Mouse (Mus musculus): ENCODE measurements at regions not wholly inside any gene's neighbourhood (a gene's known extent, or its start where the extent isn't known, plus 50 kb on each side); places are given as distances from the start of the nearest gene placed in this dataset.
"Not testable (repeated sequence)": the region's sequence is repeated elsewhere in the genome, so short reads cannot be mapped to it uniquely, and the experiment has no call there.

DNA sequence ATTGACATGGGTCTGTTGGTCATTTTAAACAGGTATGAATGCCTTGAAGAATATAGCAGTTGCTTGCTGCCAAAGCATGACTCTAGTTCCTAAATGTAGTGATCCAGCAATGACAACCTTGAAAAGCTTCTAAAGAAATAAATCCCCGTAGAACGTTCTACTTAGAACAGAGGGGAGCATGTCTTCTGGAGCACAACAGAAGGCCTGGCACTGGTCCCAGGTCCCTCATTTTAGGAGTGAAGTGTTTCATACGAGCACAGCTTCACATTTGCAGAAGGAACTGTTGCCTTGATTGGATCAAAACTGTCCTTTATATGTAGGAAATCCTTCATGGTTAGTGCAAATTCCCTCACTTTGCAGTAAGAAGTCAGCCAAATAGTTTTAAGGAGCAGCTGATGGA is 226.4 kb downstream of the Plod2 start:
- no peak overlapping the region for H3K27ac ChIP-seq
- no peaks in the 10 kb centered on the region for H3K27me3 ChIP-seq
- H3K9ac ChIP-seq = no peak overlapping the region
- WGBS = 82% methylated on average over 3 of the region's 3 CpGs
- H3K9me3 ChIP-seq = no peaks in the 10 kb centered on the region
- H3K4me3 ChIP-seq (replicated peaks) = no peak overlapping the region
- no peak for ATAC-seq (ENCODE audit: low FRiP score)
- H3K4me2 ChIP-seq = no peak overlapping the region
- H3K36me3 ChIP-seq (replicated peaks) = no peaks in the 10 kb centered on the region
- H3K4me1 ChIP-seq = no peaks in the 10 kb centered on the region

DNA sequence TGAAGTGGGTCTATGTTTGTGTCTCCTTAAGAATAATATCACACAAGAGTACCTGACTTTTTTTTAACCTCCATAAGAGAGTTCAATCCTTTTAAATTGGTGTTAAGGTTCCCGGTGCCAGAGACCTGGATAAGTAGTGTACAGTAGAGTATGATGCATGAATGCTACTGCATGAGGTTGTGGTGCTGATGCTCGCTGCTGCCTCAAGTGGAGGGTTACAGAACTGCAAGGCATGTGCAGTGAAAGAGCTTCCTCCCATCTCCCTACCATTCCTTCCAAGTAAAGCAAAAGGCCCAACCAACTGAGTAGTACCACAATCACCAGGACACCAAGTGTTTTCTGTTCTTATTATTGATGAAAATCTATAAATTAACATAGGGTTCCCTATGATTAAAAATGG is 227.5 kb downstream of the Plod2 start:
- Histone ChIP-seq H3K36me3 (replicated peaks) (no peaks in the 10 kb centered on the region), H3K27ac (no peak overlapping the region), H3K4me2 (no peak overlapping the region), H3K27me3 (no peaks in the 10 kb centered on the region), H3K4me3 (replicated peaks) (no peak overlapping the region), H3K9me3 (no peaks in the 10 kb centered on the region), H3K9ac (no peak overlapping the region), H3K4me1 (no peaks in the 10 kb centered on the region)
- no peak for ATAC-seq (ENCODE audit: low FRiP score)
- 61% methylated on average over 2 of the region's 2 CpGs for WGBS

DNA sequence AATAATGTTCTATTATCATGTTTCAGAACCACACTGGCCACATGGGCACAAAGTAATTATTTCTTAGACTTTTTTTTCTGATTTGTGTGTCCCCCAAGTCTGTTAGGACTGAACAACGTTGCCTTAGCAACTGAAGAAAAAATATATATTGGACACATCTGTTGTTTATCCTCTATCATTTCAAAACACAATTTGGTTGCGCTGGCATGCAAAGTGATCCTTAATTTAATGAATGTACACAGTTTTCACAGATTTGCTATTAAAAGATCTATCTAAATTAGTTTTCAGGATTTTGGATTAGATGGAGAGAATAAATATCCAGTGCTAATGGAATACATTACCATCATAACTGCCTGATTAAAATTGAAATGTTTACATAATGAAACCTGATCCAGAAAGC is 229.0 kb downstream of the Plod2 start:
- Histone ChIP-seq H3K36me3 (replicated peaks) (no peaks in the 10 kb centered on the region), H3K27me3 (no peaks in the 10 kb centered on the region), H3K27ac (no peak overlapping the region), H3K4me2 (no peak overlapping the region), H3K9ac (no peak overlapping the region), H3K4me3 (replicated peaks) (no peak overlapping the region), H3K9me3 (no peaks in the 10 kb centered on the region), H3K4me1 (no peaks in the 10 kb centered on the region)
- 77% methylated on average over 2 of the region's 2 CpGs for WGBS
- no peak for ATAC-seq (ENCODE audit: low FRiP score)

DNA sequence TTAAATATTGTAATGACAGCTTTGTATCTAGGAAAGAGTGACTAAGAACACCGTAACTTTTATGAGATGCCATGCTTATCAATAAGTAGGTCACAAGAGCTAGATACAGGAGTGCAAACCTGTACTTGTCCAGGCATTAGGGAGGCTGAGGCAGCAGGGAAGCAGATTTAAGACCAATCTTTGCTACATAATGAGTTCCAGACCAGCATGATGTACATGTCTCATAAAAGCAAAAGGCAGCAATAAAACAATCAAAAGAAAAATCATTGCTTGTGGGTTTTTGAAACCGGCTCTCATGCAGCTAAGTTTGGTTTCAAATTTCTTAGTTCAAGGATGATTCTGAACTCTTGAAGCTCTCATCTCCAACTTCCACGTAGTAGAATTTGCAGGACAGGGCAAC is 229.7 kb downstream of the Plod2 start:
- no peaks in the 10 kb centered on the region for H3K4me1 ChIP-seq
- H3K27me3 ChIP-seq = no peaks in the 10 kb centered on the region
- no peak overlapping the region for H3K9ac ChIP-seq
- H3K27ac ChIP-seq = no peak overlapping the region
- WGBS = 82% methylated on average over 3 of the region's 3 CpGs
- no peak for ATAC-seq (ENCODE audit: low FRiP score)
- no peak overlapping the region for H3K4me2 ChIP-seq
- H3K9me3 ChIP-seq = no peaks in the 10 kb centered on the region
- H3K4me3 ChIP-seq (replicated peaks) = no peak overlapping the region
- no peaks in the 10 kb centered on the region for H3K36me3 ChIP-seq (replicated peaks)

DNA sequence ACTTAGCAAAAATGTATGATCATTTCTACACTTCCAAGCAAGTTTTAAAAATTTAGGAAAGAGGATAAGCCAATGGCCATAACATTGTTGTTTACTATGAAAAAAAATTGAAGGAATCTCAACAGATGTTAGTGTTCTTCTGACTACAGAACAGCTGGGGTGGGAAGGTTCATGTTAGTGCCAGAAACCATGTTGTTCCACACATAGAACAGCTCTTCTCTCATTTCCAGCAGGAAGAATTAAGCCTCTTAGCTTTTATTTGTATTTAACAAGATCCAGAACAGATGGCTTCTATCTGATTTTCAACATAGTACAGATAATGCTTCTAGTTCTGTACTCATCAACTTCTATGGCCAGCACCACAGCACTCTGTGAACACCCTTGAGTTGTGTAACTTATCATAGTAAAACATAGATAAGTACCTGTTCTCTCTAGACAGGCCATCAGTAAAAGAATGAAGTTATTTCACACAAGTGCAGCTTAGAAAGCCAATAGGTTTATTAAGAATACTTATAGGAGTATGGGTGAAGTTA is 241.0 kb downstream of the Plod2 start:
- Histone ChIP-seq H3K9me3 (no peaks in the 10 kb centered on the region), H3K9ac (no peak overlapping the region), H3K36me3 (replicated peaks) (no peaks in the 10 kb centered on the region), H3K4me1 (no peaks in the 10 kb centered on the region), H3K27me3 (no peaks in the 10 kb centered on the region), H3K27ac (no peak overlapping the region), H3K4me2 (no peak overlapping the region), H3K4me3 (replicated peaks) (no peak overlapping the region)
- no peak for ATAC-seq (ENCODE audit: low FRiP score)

DNA sequence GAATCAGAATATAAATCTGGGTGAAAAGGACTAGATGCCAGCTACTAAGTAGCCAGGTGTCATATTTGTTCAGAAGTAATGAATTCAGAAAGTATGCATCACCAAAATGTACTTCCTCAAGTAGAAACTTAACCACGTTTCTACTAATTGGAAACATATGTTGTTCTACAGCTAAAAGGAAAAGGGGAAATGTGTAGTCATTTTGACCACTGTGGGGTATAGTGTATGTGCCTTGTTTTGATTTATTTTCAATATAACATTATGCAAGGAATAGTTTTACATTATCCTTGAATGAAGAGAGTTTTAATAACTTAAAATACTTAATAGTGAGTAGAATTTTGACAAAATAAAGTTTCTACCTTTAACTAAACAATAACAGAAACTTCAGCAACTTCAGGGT is 257.7 kb downstream of the Plod2 start:
- Histone ChIP-seq H3K9ac (no peak overlapping the region), H3K9me3 (no peaks in the 10 kb centered on the region), H3K36me3 (replicated peaks) (no peaks in the 10 kb centered on the region), H3K27ac (no peak overlapping the region), H3K4me2 (no peak overlapping the region), H3K4me1 (no peaks in the 10 kb centered on the region), H3K4me3 (replicated peaks) (no peak overlapping the region), H3K27me3 (no peaks in the 10 kb centered on the region)
- ATAC-seq (ENCODE audit: low FRiP score) = no peak
- 87% methylated on average over 1 of the region's 1 CpGs for WGBS

DNA sequence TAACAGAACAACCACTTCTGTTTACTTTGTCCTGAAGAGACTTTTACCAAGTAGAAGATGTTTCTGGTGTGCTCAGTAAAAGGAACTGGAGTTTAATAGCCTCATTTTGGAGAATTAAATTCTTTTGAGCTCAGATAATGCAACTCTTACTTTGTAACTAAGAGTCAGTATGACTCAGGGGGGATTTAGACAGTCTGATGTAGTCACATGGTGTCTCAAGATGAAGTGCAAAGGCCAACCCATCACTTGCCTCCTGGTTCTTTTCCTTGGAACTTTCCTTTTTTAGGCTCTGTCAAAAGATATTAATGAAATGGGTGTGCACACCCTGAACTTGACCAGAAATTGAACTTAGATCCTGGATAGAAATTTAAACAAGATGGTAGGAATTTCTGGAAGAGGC is 267.4 kb downstream of the Plod2 start:
- no peak for ATAC-seq (ENCODE audit: low FRiP score)
- Histone ChIP-seq H3K4me1 (no peaks in the 10 kb centered on the region), H3K4me2 (no peak overlapping the region), H3K27me3 (no peaks in the 10 kb centered on the region), H3K9ac (no peak overlapping the region), H3K9me3 (no peaks in the 10 kb centered on the region), H3K36me3 (replicated peaks) (no peaks in the 10 kb centered on the region), H3K4me3 (replicated peaks) (no peak overlapping the region), H3K27ac (no peak overlapping the region)

DNA sequence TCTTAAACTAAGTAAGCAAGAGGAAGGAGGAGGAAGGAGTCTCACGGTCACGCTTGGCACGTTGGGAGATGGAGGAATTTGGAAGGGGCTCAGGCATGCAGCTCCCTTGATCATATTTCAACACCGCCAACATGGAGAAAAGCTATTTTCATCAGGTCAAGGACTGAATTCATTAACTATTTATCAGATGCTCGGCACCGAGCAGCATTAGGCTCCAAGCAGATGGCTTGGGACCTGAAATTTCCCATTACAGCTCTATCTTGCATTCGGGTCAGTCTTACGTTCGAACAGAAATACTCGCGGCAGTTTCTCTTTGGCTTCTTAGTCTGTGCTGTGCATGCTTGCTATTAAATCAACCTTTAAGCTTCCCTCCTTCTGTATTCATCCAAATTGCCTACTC is 278.7 kb downstream of the Plod2 start:
- Histone ChIP-seq H3K27me3 (no peaks in the 10 kb centered on the region), H3K27ac (no peak overlapping the region), H3K9ac (no peak overlapping the region), H3K36me3 (replicated peaks) (no peaks in the 10 kb centered on the region), H3K9me3 (no peaks in the 10 kb centered on the region), H3K4me1 (no peaks in the 10 kb centered on the region), H3K4me3 (replicated peaks) (no peak overlapping the region), H3K4me2 (no peak overlapping the region)
- WGBS = 79% methylated on average over 11 of the region's 11 CpGs
- ATAC-seq (ENCODE audit: low FRiP score) = no peak

DNA sequence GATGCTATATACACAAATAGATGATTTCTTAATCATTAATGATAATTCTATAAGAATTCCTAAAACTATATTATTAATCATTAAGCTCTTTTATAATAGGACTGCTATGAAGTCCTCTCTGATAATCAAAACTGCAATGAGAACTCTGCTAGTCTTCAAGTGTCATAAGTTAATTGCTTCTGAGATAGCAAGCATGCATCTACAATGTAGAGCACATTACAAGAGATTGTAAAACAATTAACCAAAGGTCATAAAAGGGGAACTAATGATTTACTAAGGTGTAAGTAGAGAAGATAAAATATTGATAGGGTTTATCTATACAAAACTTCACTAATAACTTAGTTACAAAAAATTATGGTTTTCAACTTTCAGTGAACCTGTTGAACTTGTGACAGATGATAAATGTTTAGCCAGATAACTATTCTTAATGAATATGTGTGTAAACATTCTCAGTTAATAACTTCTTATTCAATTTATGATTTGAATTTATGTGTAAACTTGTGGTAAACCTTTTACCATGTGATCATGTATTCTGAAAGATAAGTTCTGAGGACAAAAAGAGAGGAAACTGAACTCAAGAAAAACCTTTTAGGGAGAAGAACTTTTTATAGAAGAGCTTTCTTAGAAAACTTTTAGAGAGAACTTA is 284.8 kb downstream of the Plod2 start:
- Histone ChIP-seq H3K9me3 (no peaks in the 10 kb centered on the region), H3K27me3 (no peaks in the 10 kb centered on the region), H3K27ac (no peak overlapping the region), H3K9ac (no peak overlapping the region), H3K4me2 (no peak overlapping the region), H3K4me3 (replicated peaks) (no peak overlapping the region), H3K4me1 (no peaks in the 10 kb centered on the region), H3K36me3 (replicated peaks) (no peaks in the 10 kb centered on the region)
- no peak for ATAC-seq (ENCODE audit: low FRiP score)

DNA sequence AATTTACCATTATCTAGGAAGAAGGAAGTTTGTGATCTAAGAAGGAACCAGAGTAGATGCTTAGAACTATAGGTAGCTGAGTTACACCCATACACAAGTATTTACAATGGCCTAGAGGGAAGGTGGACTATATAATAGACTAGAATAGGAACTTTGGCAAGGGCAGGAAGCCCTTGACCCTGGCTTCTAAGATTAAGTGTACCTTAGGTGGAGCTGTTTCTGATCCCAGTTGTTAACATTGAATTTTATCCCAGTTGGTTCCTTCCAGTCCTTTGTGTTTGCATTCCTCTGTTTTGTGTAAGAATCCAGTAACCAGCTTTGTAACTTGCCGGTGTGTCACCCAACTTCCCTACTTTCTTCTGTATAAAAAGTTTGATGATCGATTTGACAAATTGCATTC is 294.1 kb downstream of the Plod2 start:
- H3K27me3 ChIP-seq; H3K4me2 ChIP-seq; ATAC-seq (ENCODE audit: low FRiP score); H3K9ac ChIP-seq; H3K36me3 ChIP-seq (replicated peaks); H3K9me3 ChIP-seq; H3K4me1 ChIP-seq; H3K27ac ChIP-seq; H3K4me3 ChIP-seq (replicated peaks): not testable (repeated sequence)
- WGBS = 98% methylated on average over 2 of the region's 2 CpGs

DNA sequence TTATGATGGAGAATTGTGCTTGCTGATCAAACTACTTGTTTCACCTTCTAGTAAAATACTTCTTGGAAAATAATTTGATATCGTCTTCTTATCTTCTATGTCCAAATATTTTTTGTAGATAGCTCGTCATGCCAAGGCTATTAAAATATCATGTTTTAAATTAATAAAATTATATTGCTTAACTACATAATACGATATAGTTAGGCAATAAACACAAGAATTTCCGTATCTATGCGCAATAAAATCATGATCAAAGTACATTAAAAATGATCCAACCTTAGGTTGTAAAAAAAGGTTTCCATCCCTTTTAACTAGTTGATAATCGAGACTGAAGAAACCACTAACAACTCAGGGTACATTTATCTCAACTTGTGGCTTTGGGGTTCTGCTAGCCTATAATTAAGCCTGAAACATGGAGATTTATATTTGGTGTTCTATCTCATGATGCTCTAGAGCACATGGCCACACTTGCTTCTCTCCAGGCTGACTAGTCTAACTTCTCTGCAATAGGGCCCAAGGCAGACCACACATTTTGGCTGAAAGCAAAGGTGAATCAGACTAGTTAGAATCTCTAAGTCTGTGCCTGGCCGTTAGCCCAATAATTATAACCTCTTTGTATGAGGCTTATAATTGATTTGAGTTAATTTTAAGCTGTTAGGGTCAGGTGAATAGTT is 314.5 kb downstream of the Plod2 start:
- no peak for ATAC-seq (ENCODE audit: low FRiP score)
- no peak overlapping the region for H3K9ac ChIP-seq
- no peak overlapping the region for H3K4me3 ChIP-seq (replicated peaks)
- no peak overlapping the region for H3K4me2 ChIP-seq
- H3K4me1 ChIP-seq = no peaks in the 10 kb centered on the region
- no peaks in the 10 kb centered on the region for H3K36me3 ChIP-seq (replicated peaks)
- no peaks in the 10 kb centered on the region for H3K9me3 ChIP-seq
- H3K27me3 ChIP-seq = no peaks in the 10 kb centered on the region
- H3K27ac ChIP-seq = no peak overlapping the region
- 90% methylated on average over 7 of the region's 7 CpGs for WGBS

DNA sequence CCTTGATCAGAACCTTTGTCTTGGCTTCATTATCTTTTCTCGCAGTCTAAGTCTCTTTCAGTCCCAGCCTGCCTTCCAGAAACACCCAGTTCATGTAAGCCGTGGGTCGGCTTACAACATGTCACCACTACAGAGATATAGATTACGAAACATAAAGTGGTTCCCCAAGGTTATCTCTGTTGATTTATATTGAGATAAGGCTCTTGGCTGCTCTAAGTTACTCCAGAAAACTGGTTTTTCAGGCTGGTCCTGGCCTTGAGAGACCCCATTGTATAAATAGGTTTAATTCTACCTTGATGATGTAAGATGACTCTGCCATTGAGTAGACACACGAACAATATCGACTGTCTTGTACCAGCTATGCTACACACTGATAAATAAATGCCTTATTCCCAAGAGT is 323.8 kb downstream of the Plod2 start:
- no peaks in the 10 kb centered on the region for H3K27me3 ChIP-seq
- no peak overlapping the region for H3K4me3 ChIP-seq (replicated peaks)
- no peak overlapping the region for H3K9ac ChIP-seq
- H3K4me1 ChIP-seq = no peaks in the 10 kb centered on the region
- no peaks in the 10 kb centered on the region for H3K9me3 ChIP-seq
- 93% methylated on average over 6 of the region's 6 CpGs for WGBS
- H3K36me3 ChIP-seq (replicated peaks) = no peaks in the 10 kb centered on the region
- no peak overlapping the region for H3K4me2 ChIP-seq
- no peak for ATAC-seq (ENCODE audit: low FRiP score)
- no peak overlapping the region for H3K27ac ChIP-seq

DNA sequence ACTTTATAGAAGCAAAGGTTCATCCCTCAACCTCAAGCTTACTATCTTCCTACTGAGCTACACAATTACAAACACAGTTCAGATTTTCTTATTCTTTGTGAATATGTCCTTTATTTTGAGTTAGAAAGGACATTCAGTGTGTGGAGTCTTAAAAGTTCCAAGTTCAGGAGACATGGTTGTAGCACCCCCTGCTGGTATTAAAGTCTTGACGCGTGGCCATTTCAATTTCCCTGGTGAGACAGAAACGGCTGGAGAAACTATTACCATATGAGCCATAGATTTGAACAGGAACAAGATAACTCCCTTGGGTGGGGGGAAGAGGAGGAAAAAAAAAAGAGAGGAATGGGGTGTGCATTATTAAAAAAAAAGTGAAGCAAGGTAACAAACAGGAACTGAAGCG is 336.6 kb downstream of the Plod2 start:
- WGBS = 35% methylated on average over 4 of the region's 4 CpGs
- H3K27ac ChIP-seq = no peak overlapping the region
- H3K9me3 ChIP-seq = no peaks in the 10 kb centered on the region
- no peaks in the 10 kb centered on the region for H3K36me3 ChIP-seq (replicated peaks)
- H3K4me2 ChIP-seq = no peak overlapping the region
- no peak overlapping the region for H3K9ac ChIP-seq
- 0 out of 2 replicates have a peak, but pooled peaks cover 8% of the 10 kb centered on the region for H3K4me1 ChIP-seq
- no peak overlapping the region for H3K4me3 ChIP-seq (replicated peaks)
- no peak for ATAC-seq (ENCODE audit: low FRiP score)
- peaks cover 2% of the 10 kb centered on the region; the same call in 1 of the 2 replicates for H3K27me3 ChIP-seq
